Mouse (Mus musculus) ES-Bruce4 (cell line): ENCODE results near the gene Sgk1.

Source experiments
- CTCF ChIP-seq: IDR thresholded peaks from one replicate; pipeline ENCODE4 v1.8.1; 2011; ENCODE audit warnings: low read depth, low read length
- EP300 ChIP-seq: IDR thresholded peaks from 2 replicates; pipeline ENCODE4 v1.6.1; 2011; ENCODE audit warnings: low read depth, low read length; ENCODE audit not compliant: insufficient read depth
- POLR2A ChIP-seq: IDR thresholded peaks from one replicate; pipeline ENCODE4 v1.8.1; 2011; ENCODE audit warnings: low read length; ENCODE audit not compliant: insufficient read depth

- TF ChIP-seq CTCF (no peak), POLR2A (no peak), EP300 (no peak)
Observed at GRCm38 (mm10) chr10:22034303-22034702, 152.3 kb downstream of the Sgk1 start.
